Mouse (Mus musculus) myocyte (in vitro differentiated cells): ENCODE data around the gene Mbnl2.

Experiments used
- E2F4 ChIP-seq: IDR thresholded peaks from one replicate; pipeline ENCODE4 v1.6.1; 2011; ENCODE audit warnings: mild to moderate bottlenecking, control low read depth, moderate library complexity; ENCODE audit not compliant: insufficient read depth
- MAX ChIP-seq: IDR thresholded peaks from one replicate; pipeline ENCODE4 v1.6.1; 2011; ENCODE audit warnings: low read depth, mild to moderate bottlenecking, control low read depth
- MYOD1 ChIP-seq, 3 experiments: IDR thresholded peaks; one replicate each; pipeline ENCODE4 v1.6.1; 2011; ENCODE audit warnings: control low read depth in 2 of 3, low read depth in 2 of 3, mild to moderate bottlenecking in 2 of 3, moderate library complexity in 1 of 3; ENCODE audit not compliant: insufficient read length in 2 of 3, control insufficient read depth in 1 of 3
- POLR2A ChIP-seq: IDR thresholded peaks from one replicate; pipeline ENCODE4 v1.6.1; 2011; ENCODE audit warnings: low read depth, mild to moderate bottlenecking, control low read depth, moderate library complexity; ENCODE audit not compliant: insufficient read length
- TCF12 ChIP-seq: IDR thresholded peaks from one replicate; pipeline ENCODE4 v1.6.1; 2011; ENCODE audit warnings: mild to moderate bottlenecking, control low read depth; ENCODE audit not compliant: poor library complexity, insufficient read depth, severe bottlenecking
- USF1 ChIP-seq: IDR thresholded peaks from one replicate; pipeline ENCODE4 v1.6.1; 2011; ENCODE audit warnings: low read depth, mild to moderate bottlenecking, control low read depth, moderate library complexity

GRCm38 (mm10) chr14:120347410-120348315, 72.2 kb downstream of the Mbnl2 start:
- no peak for TF ChIP-seq TCF12
- no peak for TF ChIP-seq POLR2A
- TF ChIP-seq USF1: no peak
- TF ChIP-seq E2F4: no peak
- TF ChIP-seq MYOD1 (IDR thresholded peaks at IDR 0.05; ENCODE audit: control insufficient read depth in 1 of 3, insufficient read length in 2 of 3, low read depth in 2 of 3): no peak
- no peak for TF ChIP-seq MAX
